Mouse (Mus musculus) layer of hippocampus, adult 9-11 months (tissue): ENCODE results near the gene Dexi.

Source experiments
- DNase-seq: peaks from one replicate; pipeline ENCODE4 v3.0.0; 2022

Dexi gene

GRCm38 (mm10) chr16:10492587-10492986 lies 50.3 kb downstream of the Dexi start:
- no peak for DNase-seq

GRCm38 (mm10) chr16:10491716-10492115 lies 51.1 kb downstream of the Dexi start:
- no peak for DNase-seq

GRCm38 (mm10) chr16:10490503-10491150 lies 52.2 kb downstream of the Dexi start:
- DNase-seq: no peak

GRCm38 (mm10) chr16:10489904-10490457 lies 52.9 kb downstream of the Dexi start:
- no peak for DNase-seq

GRCm38 (mm10) chr16:10489483-10489882 lies 53.4 kb downstream of the Dexi start:
- DNase-seq: no peak

- no peak for DNase-seq
Observed at GRCm38 (mm10) chr16:10488769-10489481, 53.9 kb downstream of the Dexi start.

DNA sequence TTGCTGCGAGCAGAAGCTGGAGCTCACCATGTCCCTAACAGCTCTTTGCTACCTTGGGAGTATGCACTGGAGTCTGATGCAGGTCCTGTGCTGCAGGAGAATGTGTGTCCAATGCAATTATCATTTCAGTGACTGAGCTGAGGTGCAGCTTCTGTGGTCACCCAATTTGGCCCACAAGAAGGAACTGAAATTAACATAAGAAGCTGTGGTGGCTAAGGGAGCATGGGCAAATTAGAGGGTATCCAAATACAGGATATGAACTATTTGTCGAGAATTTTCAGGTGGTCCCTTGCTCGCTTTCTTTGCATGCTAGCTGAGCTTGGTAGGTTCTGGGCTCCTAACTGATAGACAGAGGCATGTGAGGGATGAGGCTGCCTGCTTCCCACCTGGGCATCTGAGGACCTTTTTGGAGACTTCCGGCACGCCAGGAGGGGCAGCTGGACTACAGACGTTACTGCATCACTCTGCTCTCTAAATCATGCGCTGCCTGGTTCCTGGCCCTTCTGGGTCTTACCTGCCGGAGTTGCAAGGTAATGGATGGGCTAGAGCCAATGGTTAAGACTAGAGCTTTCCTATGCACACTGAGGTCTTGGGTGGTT lies 54.9 kb downstream of the Dexi start:
- DNase-seq: no peak

DNA sequence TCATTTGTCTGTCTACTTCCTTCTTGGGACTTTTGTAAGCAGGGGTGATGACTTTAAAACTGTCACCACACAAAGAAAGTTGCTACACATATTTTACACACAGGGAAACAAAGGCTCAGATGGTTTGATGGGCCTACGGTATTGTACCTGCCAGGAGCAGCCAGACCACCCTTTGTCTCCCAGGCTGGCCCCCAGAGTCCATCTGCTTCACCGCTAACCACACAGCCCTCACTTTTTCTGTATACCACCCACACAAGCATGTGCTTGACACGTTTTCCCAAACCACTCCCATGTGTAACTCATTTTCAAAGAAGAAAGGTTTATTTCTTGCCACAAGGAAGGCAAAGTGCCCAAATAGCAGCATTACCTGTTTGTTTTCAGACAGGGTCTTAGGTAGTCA lies 55.9 kb downstream of the Dexi start:
- DNase-seq: no peak

- DNase-seq: no peak
Observed at GRCm38 (mm10) chr16:10482343-10482742, 60.5 kb downstream of the Dexi start.

- no peak for DNase-seq
Observed at GRCm38 (mm10) chr16:10479857-10480256, 63.0 kb downstream of the Dexi start, which contains the start of gene Ciita. Gene Ciita (plus strand): TSS chr16:10480059.

DNA sequence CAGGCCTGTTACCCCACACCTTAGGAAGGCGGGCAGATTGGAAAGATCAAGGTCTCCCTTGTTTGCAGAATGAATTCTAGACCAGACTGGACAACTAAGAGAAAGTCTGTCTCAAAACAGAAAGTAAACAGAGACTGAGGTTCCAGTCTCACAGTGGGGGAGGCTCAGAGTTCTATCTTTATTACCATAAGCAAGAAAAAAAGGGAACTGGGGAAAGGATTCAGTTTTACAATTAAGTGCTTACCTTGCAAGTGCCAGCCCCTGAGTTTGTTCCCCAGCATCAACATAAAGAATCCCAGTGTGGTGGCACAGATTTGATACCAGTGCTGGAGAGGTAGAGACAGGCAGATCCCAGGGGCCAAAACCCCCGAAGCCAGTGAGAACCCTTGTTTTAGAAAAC lies 66.9 kb downstream of the Dexi start:
- DNase-seq: no peak

DNA sequence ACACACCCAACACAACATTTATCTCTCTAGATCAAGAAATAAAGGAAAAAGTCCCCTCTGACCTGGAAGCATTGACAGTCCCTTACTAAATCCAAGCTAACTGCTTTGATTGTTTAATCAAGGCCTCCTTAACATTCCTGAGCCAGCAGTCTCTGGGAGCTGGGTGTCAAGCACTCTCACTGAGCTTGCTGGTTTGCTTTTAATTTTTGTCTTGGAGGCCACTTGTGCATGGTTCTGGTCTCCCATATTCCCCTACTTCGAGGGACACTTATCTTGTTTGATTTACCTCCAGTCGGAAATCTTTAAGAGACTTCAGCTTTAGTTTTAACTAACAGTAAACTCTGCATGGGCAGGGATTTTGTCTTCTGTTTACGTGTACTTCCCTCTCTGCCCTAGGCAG lies 67.9 kb downstream of the Dexi start:
- no peak for DNase-seq

DNA sequence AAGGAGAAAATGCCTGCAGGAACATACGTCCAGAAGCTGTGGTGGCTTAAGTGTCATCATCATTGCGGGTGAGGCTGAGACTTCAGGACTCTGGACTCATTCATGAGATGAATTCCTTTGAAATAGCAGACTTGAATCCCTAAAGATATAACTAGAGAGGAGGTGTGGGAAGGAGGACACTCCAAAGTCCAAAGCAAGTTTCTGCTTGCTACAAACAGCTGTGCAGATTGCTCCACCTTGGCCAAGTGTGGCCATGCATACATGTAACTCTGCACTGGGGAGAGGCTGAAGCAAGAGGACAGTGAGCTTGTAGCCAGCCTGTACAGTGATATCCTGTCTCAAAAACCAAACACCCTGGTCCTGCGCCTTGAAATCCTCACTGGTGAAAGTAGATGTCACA lies 70.9 kb downstream of the Dexi start:
- no peak for DNase-seq

DNA sequence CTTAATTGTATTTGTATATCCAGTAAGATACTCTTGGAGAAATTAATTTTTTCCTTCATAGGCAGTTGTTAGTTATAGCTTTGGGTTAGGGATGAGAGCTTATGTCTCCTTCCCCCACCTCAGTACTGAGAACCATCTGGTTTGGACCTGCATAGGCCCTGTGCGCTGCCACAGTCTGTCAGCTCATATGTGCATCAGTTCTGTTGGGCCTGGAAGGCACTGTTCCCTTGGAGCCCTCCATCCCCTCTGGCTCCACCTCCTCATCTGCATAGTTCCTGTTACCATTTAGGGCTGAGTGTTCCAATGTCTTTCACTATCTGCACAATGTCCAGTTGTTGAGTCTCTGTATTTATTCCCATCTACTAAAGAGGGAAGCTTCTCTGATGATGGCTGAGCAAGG lies 74.7 kb downstream of the Dexi start:
- peak; percentile 83 for DNase-seq

- DNase-seq: no peak
Observed at GRCm38 (mm10) chr16:10467391-10468107, 75.3 kb downstream of the Dexi start.

DNA sequence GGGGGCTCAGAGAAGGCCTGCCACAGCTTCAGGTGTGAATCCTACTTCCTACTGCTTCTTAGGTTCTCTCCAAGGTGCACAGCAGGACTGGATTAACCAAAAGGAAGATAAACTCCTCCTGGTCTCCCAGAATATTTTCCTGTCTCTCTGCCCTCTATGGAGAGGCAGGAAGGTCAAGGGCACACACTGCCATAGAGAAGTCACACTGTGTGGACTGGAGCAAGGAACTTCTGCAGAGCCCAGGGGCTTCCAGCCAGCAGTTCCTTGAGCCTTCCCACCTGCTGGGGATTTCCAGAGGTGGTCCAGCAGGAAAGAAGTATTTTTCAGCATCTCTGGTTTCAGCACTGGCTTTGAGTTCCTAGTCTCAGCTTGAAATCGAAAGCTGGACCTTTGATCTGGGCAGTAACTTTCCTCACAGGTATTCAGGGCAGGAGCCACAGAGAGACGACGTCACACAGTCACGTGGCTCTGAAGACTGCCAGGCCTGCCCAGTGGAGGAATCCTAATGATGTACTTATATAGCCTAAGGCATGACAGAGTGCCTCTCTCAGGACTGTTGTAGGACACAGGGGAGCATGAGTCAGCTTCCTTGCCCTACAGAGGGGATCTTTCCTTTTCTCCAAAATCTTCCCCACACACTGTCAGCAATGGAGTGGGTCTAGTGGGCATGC lies 77.7 kb downstream of the Dexi start:
- no peak for DNase-seq

DNA sequence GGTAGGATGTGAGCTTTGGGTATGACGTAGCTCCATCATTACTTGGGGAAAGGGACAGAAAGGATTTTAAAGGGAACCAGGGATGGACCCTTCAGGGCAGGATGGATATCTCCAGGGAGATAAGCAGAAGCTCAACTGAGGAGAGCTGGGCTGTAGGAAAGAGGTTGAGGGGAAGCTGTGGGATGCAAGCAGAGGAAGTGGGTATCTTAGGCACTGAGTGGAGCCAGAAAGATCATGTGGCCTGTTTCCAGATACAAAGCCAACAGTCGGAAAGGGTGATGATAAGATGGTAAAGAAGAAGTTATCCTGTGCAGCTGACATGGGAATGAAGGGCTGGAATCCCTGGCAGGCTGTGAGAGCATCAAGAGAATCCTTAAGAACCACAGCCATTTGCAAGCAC lies 81.7 kb downstream of the Dexi start:
- DNase-seq: no peak

GRCm38 (mm10) chr16:10460188-10460587 lies 82.7 kb downstream of the Dexi start:
- no peak for DNase-seq

DNA sequence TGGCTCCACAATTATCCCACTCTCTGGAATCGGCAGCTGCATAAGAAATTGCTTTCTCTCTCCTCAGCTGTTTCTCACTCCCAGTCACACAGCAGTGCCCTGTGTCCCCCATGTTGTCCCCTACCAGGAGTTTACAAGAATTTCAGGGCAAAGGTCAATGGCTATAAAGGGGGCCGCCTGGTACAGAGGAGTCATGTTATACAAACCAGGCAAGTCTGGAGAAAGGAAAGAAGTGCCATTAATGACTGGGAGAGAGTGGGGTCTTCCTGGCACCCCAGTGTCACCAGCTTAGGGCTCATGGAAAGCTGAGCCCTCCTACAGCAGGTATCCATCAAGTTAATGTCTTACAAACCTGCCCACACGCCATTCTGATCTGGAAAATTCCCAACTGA lies 88.3 kb downstream of the Dexi start:
- DNase-seq: no peak

DNA sequence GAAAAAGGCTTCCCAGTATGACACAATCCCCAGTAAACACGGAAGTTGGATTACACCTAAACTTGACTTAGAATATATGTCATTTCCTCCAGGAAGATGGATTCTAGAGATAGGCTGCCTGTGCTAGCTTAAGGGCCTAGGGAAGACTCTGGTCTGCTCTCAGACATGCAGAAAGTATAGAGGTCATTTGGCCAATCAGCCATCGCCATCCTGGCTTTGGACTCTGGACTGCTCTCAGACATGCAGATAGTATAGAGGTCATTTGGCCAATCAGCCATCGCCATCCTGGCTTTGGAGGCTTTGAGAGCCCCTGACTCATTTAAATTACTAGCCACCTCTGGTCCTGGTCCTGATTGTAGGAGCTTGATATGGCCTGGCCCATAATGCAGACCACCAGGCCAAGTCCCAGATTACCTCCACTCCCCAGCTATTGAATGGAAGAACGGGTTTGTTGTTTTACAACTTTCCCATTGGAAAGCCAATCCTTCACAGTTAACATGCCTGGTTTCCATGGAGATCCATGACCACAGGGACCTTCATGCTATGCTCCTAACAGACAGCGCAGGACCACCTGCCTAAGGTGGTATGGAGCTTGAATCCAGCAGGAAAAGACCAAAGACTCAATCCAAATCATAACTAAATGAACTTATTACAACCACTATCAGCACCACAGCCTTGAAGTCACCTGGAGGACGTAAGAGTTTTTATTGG lies 88.8 kb downstream of the Dexi start:
- no peak for DNase-seq
